Mouse (Mus musculus) lung, postnatal 0 days (tissue): ENCODE results near the gene Scn1b.

Experiments used
- CTCF ChIP-seq: IDR thresholded peaks from 2 replicates; pipeline ENCODE4 v1.5.1; 2016; ENCODE audit warnings: antibody characterized with exemption, mild to moderate bottlenecking
- EP300 ChIP-seq: IDR thresholded peaks from 2 replicates; pipeline ENCODE4 v1.6.1; 2016; ENCODE audit warnings: antibody characterized with exemption, mild to moderate bottlenecking, control low read depth

DNA sequence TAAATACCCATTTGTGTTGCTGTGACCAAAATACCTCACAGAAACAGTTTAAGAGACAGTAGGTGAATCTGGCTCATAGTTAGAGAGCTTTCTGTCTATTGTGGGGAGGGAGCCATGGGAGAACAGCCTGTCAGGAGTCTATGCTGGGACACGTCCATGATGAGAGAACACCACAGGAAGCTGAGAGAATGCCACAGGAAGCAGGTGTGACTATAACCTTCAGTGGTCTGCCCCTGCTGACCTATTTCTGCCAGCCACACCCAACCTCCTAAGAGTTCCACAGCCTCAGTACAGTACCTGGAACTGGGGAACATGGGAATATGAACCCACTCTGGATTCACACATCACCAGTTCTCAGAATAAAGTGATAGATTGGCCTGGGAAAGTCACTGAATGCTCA lies 37.9 kb upstream of the Scn1b start:
- TF ChIP-seq EP300 (no peak), CTCF (no peak)
